Mouse (Mus musculus): Measurements from ENCODE around the gene Il10rb. TPM values are rescaled to one million over a fixed set of nuclear protein-coding genes. Genes with fewer than 3 reads are reported as not detected.

Gene Il10rb
- polyA plus RNA-seq (2012; rRNA removed): 5.8 and 6.3 TPM in 2 replicates

DNA sequence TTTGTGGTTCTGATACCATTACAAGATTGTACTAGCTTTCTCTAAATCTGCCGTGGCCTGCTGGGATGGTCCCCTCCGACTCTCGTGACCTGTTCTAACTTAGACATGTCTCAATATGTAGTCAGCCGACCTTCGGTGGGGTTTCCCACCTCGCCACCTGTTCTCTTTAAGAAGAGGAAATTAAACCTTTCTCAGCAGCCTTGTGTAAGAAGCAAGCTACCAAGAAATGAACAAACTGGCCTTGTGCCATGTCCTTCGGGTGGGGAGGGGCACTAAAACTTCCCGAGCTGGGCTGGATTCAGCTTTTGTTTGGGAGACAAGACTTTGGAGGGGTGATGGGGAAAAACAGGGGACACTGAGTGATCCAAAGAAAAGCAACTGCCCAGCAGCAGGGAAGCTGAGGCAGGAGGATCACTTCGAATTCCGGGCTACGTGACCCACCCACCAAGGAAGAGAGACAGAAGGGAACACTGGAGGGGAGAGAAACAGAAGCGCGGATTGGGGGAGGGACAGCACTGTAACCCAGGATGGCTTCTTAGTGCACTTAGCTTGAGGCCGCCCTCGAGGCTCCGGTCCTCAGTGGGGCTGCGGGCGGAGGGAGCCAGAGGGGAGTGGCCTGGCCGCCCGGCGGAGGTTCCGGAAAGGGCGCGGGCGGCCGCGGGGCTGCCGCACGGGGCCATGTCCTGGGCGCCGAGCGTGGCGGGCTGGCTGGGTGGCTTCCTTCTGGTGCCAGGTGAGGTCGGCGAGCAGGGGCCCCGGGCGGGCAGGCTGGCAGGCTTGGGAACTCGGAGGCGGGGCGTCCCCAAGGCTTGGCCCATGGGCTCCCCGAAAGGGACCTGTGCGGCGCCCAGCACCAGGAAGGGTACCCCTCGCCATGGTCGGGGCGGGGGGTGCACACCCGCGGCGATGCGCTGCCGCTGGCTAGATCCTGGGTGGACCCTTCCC is at the start of gene Il10rb:
TSS of gene Il10rb (plus strand) at position 525 of the 945 bp plus-strand sequence.

DNA sequence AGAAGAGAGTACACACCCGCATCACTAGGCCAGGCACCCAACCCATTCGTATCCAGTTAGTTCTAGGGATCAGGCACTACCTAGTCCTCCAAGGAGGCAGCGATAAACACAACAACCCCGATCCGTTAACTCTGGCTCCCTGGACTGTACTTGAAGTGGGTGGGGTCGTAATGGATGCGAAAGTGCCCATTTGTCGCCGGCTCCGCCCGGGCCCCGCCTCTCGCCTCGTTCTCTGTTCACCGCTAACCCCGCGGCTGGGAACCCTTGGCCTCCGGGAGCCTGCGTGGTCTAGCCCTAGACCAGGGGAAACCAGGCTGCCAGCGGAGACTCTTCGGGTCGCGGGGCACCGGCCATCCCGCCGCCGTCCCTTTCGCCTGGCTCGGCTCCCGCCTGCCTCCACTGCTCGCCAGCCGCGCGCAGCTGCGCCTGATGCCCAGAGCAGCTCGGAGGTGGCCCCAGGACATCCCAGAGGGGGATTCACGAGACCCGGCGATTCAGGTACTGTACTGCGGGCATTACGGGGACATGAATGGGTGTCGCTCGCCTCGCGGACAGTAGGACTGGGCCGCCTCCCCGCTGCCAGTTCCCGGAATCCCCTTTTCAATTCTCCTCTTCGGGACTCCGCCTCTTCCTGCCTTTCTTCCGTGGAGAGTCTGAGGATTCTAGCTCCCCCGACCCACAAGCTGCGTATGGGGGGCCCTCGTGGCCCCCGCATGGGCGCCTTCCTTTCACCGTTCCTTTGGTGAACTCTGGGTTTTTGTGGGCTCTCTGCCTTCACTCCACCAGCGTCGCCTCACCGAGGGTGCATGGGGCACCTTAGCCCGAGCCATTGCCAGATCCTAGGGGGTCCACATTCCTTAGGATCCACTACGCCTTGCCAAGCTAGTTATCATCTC is 33.1 kb upstream of the Il10rb start, which contains the start of gene Ifnar2:
TSS of gene Ifnar2 (plus strand) at position 207 of the 896 bp plus-strand sequence.

DNA sequence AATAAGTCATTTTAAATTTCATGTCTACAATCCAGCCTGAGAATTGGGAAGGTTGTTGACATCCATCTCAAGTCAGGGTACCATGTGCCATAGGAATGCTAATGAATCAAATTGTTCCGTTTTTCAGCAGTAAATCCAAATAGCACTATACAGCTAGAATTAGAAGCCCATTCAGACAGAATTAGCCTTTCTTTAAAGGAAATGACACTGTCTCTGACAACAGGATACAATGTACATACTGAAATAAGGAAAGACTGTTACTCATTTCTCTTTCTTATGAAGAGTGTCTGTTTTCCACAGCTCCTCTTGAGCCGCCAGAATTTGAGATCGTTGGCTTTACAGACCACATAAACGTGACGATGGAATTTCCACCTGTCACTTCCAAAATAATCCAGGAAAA is 14.5 kb upstream of the Il10rb start, which contains the start of gene Gm21970:
TSS of gene Gm21970 (plus strand) at position 301 of the 400 bp plus-strand sequence.

Other genes with a start within 250 kb of the Il10rb start
- 7.4 and 10.8 TPM in 2 replicates for gene Olig2, start 180.7 kb upstream of the Il10rb start, polyA plus RNA-seq (2012; rRNA removed)
- gene Olig1, start 136.4 kb upstream of the Il10rb start, polyA plus RNA-seq (2012; rRNA removed): 1.3 and 3.3 TPM in 2 replicates
- gene Ifnar2, start 33.4 kb upstream of the Il10rb start, polyA plus RNA-seq (2012; rRNA removed): 22.5 and 24.8 TPM in 2 replicates
- gene Gm21970, start 14.4 kb upstream of the Il10rb start, polyA plus RNA-seq (2012; rRNA removed): not detected in 2 replicates
- gene Ifnar1, start 79.1 kb downstream of the Il10rb start, polyA plus RNA-seq (2012; rRNA removed): 33.8 and 44.2 TPM in 2 replicates
- 11.3 and 17.4 TPM in 2 replicates for gene Ifngr2, start 140.9 kb downstream of the Il10rb start, polyA plus RNA-seq (2012; rRNA removed)
- 14.7 and 24.9 TPM in 2 replicates for gene Tmem50b, start 191.6 kb downstream of the Il10rb start, polyA plus RNA-seq (2012; rRNA removed)
- 3.8 TPM in 2 replicates for gene Dnajc28, start 212.9 kb downstream of the Il10rb start, polyA plus RNA-seq (2012; rRNA removed)
- gene Gart, start 240.8 kb downstream of the Il10rb start, polyA plus RNA-seq (2012; rRNA removed): 80.4 and 154 TPM in 2 replicates
- gene Son, start 241.3 kb downstream of the Il10rb start, polyA plus RNA-seq (2012; rRNA removed): 360 and 423 TPM in 2 replicates